43 mouse cellular contexts compared by ENCODE assay signal in the genomic region with DNA sequence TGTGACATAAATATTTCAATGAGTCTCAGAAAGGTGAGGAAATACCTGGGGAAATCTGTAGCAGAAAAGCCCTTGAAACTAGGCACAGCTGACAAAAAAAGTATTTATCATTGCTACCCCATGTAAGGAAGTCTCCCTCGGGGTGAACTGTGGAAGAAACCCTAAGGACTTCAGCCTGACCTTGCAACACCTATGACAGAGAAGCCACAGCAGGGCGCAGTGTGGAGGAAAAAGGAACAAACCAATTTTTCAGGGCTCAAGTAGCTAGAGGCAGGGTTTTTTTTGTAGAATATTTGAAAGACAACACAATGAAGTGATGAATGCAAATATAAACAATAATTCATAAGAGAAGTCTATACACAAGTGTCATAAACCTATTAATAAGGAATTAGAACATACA. TPM values are rescaled to one million over a fixed set of nuclear protein-coding genes. Genes with fewer than 3 reads are reported as not detected.
"Had no signal": no experiment of that assay in that cellular context is flagged by ENCODE, and none has a peak within 500 bp of the region (broad histone marks: within the 10 kb centered on the region; RNA-seq: fewer than 3 reads in every experiment).

No protein-coding gene starts in this region.

- ATAC-seq: liver, embryonic 12.5 days; liver, postnatal 0 days; lung, postnatal 0 days; midbrain, embryonic 13.5 days; midbrain, embryonic 15.5 days; midbrain, embryonic 16.5 days had no signal

- H3K36me3 ChIP-seq: limb, embryonic 15.5 days; midbrain, embryonic 12.5 days; midbrain, embryonic 13.5 days; neural tube, embryonic 12.5 days; neural tube, embryonic 13.5 days had no signal

- H3K9me3 ChIP-seq: limb, embryonic 10.5 days; limb, embryonic 12.5 days; limb, embryonic 13.5 days; limb, embryonic 15.5 days; liver, embryonic 12.5 days; liver, embryonic 13.5 days; liver, embryonic 15.5 days; lung, embryonic 15.5 days; megakaryocyte, embryonic 14.5 days; midbrain, embryonic 10.5 days; midbrain, embryonic 12.5 days; midbrain, embryonic 13.5 days; midbrain, embryonic 15.5 days; neural tube, embryonic 12.5 days; neural tube, embryonic 13.5 days had no signal

- H3K27me3 ChIP-seq: limb, embryonic 12.5 days; limb, embryonic 13.5 days; limb, embryonic 15.5 days; liver, embryonic 12.5 days; liver, embryonic 13.5 days; liver, embryonic 15.5 days; lung, embryonic 15.5 days; megakaryocyte, embryonic 14.5 days; midbrain, embryonic 12.5 days; midbrain, embryonic 13.5 days; midbrain, embryonic 15.5 days; neural tube, embryonic 12.5 days; neural tube, embryonic 13.5 days had no signal

- DNase-seq: left cerebral cortex, postnatal 4 days; liver; liver, embryonic 13.5 days; liver, postnatal 0 days; lung, adult 18-20 months; lung, adult 2 months; lung, embryonic 14.5 days; lung, postnatal 10 days; lung, postnatal 14 days; lung, postnatal 36 days; lung, postnatal 4 days; midbrain, embryonic 14.5 days had no signal

- H3K27ac ChIP-seq: limb, embryonic 10.5 days; limb, embryonic 12.5 days; limb, embryonic 13.5 days; limb, embryonic 15.5 days; liver, embryonic 12.5 days; liver, embryonic 13.5 days; liver, embryonic 14.5 days; liver, embryonic 15.5 days; lung, embryonic 15.5 days; macrophage; midbrain, embryonic 10.5 days; midbrain, embryonic 12.5 days; midbrain, embryonic 13.5 days; midbrain, embryonic 15.5 days; neural tube, embryonic 12.5 days; neural tube, embryonic 13.5 days had no signal

- H3K4me1 ChIP-seq: limb, embryonic 10.5 days; limb, embryonic 12.5 days; limb, embryonic 13.5 days; limb, embryonic 15.5 days; liver, embryonic 12.5 days; liver, embryonic 13.5 days; liver, embryonic 15.5 days; lung, embryonic 15.5 days; megakaryocyte, embryonic 14.5 days; midbrain, embryonic 10.5 days; midbrain, embryonic 12.5 days; midbrain, embryonic 13.5 days; midbrain, embryonic 15.5 days; neural tube, embryonic 12.5 days; neural tube, embryonic 13.5 days had no signal

- H3K4me3 ChIP-seq: limb, embryonic 10.5 days; limb, embryonic 12.5 days; limb, embryonic 13.5 days; limb, embryonic 15.5 days; liver, embryonic 12.5 days; liver, embryonic 13.5 days; liver, embryonic 15.5 days; lung, embryonic 15.5 days; megakaryocyte, embryonic 14.5 days; midbrain, embryonic 10.5 days; midbrain, embryonic 12.5 days; midbrain, embryonic 13.5 days; midbrain, embryonic 15.5 days; myocyte; neural tube, embryonic 12.5 days; neural tube, embryonic 13.5 days had no signal

RNA-seq across cellular contexts. Expression of a gene that starts 27.2 kb away (rescaled TPM):
- total RNA-seq: left cerebral cortex, postnatal 14 days; left cerebral cortex, postnatal 25 days; left cerebral cortex, postnatal 36 days; left cerebral cortex, postnatal 4 days; liver, adult 2 months; megakaryocyte-erythroid progenitor cell, adult 5-6 weeks; midbrain, postnatal 0 days had no signal
- polyA plus RNA-seq: limb, embryonic 10.5 days; limb, embryonic 11.5 days; limb, embryonic 12.5 days; limb, embryonic 13.5 days; limb, embryonic 15.5 days; liver, adult 2 months; liver, embryonic 11.5 days; liver, embryonic 12.5 days; liver, embryonic 13.5 days; liver, embryonic 14.5 days; liver, embryonic 15.5 days; liver, embryonic 16.5 days; liver, postnatal 0 days; lung, adult 2 months; lung, embryonic 14.5 days; lung, embryonic 15.5 days; lung, embryonic 16.5 days; lung, postnatal 0 days; macrophage; midbrain, embryonic 10.5 days; midbrain, embryonic 11.5 days; midbrain, embryonic 12.5 days; midbrain, embryonic 13.5 days; midbrain, embryonic 14.5 days; midbrain, embryonic 15.5 days; midbrain, embryonic 16.5 days; midbrain, postnatal 0 days; myocyte; neural tube, embryonic 11.5 days; neural tube, embryonic 12.5 days; neural tube, embryonic 13.5 days had no signal
